Mouse (Mus musculus): ENCODE results near the gene Atf5.

Gene Atf5

DNA sequence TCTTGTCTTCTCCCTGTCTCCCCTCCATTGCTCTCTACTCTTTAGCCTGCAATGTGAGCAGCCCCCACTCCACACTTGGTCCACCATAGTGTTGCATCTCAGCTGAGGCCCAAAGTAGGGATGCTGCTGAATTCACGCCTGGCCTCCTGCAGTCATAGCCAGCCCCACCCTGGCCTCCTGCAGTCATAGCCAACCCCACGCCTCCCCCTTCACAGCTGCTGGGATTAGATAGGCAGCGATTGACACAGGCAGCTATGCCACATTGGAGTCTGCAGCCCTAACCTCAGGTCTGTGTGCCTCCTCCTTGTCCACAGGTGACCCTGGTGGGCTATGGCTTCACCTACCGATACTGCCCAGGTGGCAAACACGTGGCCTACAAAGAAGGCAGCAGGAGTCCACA is 48.3 kb downstream of the Atf5 start:
- DNase-seq (ENCODE audit: low spot score) = no peak

Measured in embryo, embryonic 10.5 days (tissue).